Mouse (Mus musculus) kidney, embryonic 14.5 days (tissue): ENCODE results near the gene Tmco4. TPM values are rescaled to one million over a fixed set of nuclear protein-coding genes. Genes with fewer than 3 reads are reported as not detected.

Source experiments
- ATAC-seq: fragments of 200-750 bp; cut with Nextera tagmentation; 2 replicates; pipeline ENCODE4 v1.8.0; 2017; ENCODE audit warnings: moderate number of reproducible peaks, mild to moderate bottlenecking, moderate TSS enrichment, moderate library complexity; ENCODE audit not compliant: low FRiP score, low TSS enrichment
- H3K27ac ChIP-seq: fragments of 300-500 bp; sonication (generic); 2 replicates; pipeline ENCODE4 v1.5.1; 2014; ENCODE audit warnings: low read depth, mild to moderate bottlenecking, low read length, moderate library complexity, mixed read lengths
- H3K27me3 ChIP-seq: fragments of 300-500 bp; sonication (generic); 2 replicates; pipeline ENCODE4 v1.6.1; 2014; ENCODE audit warnings: mild to moderate bottlenecking, low read length; ENCODE audit not compliant: control insufficient read depth, insufficient read depth
- H3K36me3 ChIP-seq: fragments of 300-500 bp; sonication (generic); 2 replicates; pipeline ENCODE4 v1.6.1; 2014; ENCODE audit warnings: low read length, mixed read lengths; ENCODE audit not compliant: control insufficient read depth, insufficient read depth
- H3K4me1 ChIP-seq: fragments of 300-500 bp; sonication (generic); 2 replicates; pipeline ENCODE4 v1.6.1; 2014; ENCODE audit warnings: low read length, mixed read lengths; ENCODE audit not compliant: control insufficient read depth, insufficient read depth
- H3K4me2 ChIP-seq: fragments of 300-500 bp; sonication (generic); replicated peaks from 2 replicates; pipeline ENCODE4 v1.6.1; 2014; ENCODE audit warnings: low read depth, mild to moderate bottlenecking, low read length
- H3K4me3 ChIP-seq: fragments of 300-500 bp; sonication (generic); 2 replicates; pipeline ENCODE4 v1.5.1; 2014; ENCODE audit warnings: mild to moderate bottlenecking, low read length
- H3K9ac ChIP-seq: fragments of 300-500 bp; sonication (generic); 2 replicates; pipeline ENCODE4 v1.6.1; 2014; ENCODE audit warnings: low read depth, mild to moderate bottlenecking, low read length, moderate library complexity
- H3K9me3 ChIP-seq: fragments of 300-500 bp; sonication (generic); 2 replicates; pipeline ENCODE4 v1.6.1; 2016; ENCODE audit warnings: low read length; ENCODE audit not compliant: control insufficient read depth
- WGBS: fragments of 180-500 bp; shearing (Covaris S2); extraction: QIAGEN DNeasy Blood & Tissue Kit; methylation state at CpG from one replicate; pipeline ENCODE4 v1.1.7; 2014; 5-methylcytosine and 5-hydroxymethylcytosine counted together
- polyA plus RNA-seq: library from polyadenylated mRNA; unstranded; fragments of >200 nt; fragmentation: Nextera tagmentation; extraction: Ambion mirVana; gene quantifications from 2 replicates; pipeline ENCODE4 v1.2.1, GENCODE M21; 2014

The Tmco4 gene
- polyA plus RNA-seq, 1 experiment from 2014 or later, result 4.7 TPM

DNA sequence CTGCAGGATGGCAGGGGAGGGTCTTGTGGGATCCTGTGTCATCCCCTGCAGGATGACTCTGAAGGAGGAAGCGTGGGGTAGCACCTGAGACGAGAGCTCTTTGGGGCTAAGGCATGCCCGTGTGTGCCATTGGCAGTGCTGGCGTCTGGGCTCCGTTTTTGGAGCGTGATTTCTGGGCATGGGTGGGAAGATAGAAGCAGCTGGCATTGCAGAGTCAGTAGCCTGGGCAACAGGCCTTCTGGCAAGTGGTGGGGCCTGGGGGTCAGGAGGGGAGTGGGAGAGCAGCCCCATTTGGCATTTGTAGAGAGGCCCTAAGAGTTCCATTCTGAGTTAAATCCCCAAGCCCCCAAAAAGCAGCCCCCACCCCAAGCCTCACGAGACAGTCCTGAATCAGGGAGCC, 80.1 kb downstream of the Tmco4 start:
- no peaks in the 10 kb centered on the region for H3K27me3 ChIP-seq
- H3K9me3 ChIP-seq, result no peaks in the 10 kb centered on the region
- H3K4me3 ChIP-seq, result no peak overlapping the region
- no peak overlapping the region for H3K9ac ChIP-seq
- no peak overlapping the region for H3K4me2 ChIP-seq
- H3K36me3 ChIP-seq, result no peaks in the 10 kb centered on the region
- ATAC-seq, result no peak
- no peak overlapping the region for H3K27ac ChIP-seq
- H3K4me1 ChIP-seq, result no peaks in the 10 kb centered on the region
- WGBS, result 81% methylated on average over 7 of the region's 7 CpGs

DNA sequence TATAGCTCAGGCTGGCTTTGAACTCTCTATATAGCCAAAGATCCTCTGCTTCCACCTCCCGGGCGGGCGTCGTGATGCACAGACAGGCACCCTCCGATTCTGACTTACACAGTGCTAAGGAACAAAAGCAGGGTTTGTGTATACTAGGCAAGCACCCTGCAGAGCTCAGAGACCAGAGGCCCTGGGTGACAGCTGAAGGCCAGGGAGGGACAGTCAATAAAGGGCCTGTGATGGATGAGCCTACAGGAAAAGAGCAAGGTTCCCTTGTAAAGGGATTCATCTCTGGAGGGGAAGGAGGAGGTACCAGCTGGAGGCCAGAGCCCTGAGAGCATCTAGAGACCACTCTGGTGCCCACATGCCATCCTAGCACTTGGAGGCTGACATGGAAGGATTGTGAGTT, 80.7 kb downstream of the Tmco4 start:
- H3K9me3 ChIP-seq, result no peaks in the 10 kb centered on the region
- H3K4me3 ChIP-seq, result no peak overlapping the region
- 50% methylated on average over 5 of the region's 5 CpGs for WGBS
- H3K27me3 ChIP-seq, result no peaks in the 10 kb centered on the region
- no peak overlapping the region for H3K4me2 ChIP-seq
- H3K36me3 ChIP-seq, result no peaks in the 10 kb centered on the region
- no peak overlapping the region for H3K27ac ChIP-seq
- no peak overlapping the region for H3K9ac ChIP-seq
- no peaks in the 10 kb centered on the region for H3K4me1 ChIP-seq
- ATAC-seq, result no peak

DNA sequence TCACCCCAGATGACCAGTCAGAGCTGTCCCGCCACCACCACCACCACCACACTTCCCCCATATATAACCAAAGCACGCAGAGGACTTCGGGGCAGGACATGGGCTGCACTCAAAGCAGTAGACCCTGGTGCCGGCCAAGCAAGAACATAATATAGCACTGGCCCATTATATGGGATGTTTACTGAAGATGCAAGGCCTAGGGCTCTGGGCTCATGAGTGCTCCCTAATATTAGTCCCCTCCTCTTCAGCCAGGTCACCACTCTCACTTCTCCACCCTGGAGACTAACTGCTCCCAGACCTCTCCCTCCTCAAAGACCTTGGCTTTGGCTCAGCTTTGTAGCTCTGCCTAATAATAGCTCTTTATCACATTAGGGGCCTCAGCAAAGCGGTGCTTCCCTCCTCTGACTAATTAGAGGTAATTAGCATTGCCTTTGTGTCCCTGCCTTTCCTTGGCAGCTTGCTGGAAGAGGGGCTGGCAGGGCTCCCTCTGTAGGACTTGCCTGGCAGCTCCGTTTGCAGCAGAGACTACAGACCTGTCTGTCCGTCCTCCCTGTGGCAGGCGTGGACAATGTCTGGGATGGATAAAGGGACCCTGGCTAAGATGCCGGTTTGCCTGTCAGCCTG, 81.7 kb downstream of the Tmco4 start:
- no peak for ATAC-seq
- Histone ChIP-seq H3K9ac (no peak overlapping the region), H3K4me2 (no peak overlapping the region), H3K27ac (no peak overlapping the region), H3K4me3 (no peak overlapping the region), H3K9me3 (no peaks in the 10 kb centered on the region), H3K27me3 (no peaks in the 10 kb centered on the region), H3K36me3 (no peaks in the 10 kb centered on the region), H3K4me1 (no peaks in the 10 kb centered on the region)
- WGBS, result 51% methylated on average over 9 of the region's 9 CpGs

DNA sequence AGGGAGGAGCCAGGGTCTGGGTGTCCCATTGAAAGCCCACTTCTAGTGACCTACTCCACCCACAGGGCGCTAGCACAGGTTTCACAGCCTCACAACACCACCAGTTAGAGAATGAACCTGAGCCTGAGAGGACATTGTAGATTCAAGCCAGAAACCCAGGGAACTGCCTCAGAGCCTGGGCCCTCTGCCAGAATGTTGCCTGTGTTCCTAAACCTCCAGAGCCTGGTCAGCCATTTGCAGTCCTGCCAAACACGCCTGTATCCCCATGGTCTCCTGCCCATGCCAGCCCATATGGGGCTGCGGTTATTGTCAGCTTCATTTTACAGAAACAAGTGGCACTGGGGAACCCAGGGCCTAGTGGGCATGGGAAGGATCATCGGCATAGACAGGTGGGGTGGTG, 82.6 kb downstream of the Tmco4 start:
- Histone ChIP-seq H3K36me3 (no peaks in the 10 kb centered on the region), H3K4me3 (no peak overlapping the region), H3K9ac (no peak overlapping the region), H3K4me2 (no peak overlapping the region), H3K27ac (no peak overlapping the region), H3K9me3 (no peaks in the 10 kb centered on the region), H3K4me1 (no peaks in the 10 kb centered on the region), H3K27me3 (no peaks in the 10 kb centered on the region)
- no peak for ATAC-seq
- WGBS, result 85% methylated on average over 4 of the region's 4 CpGs

DNA sequence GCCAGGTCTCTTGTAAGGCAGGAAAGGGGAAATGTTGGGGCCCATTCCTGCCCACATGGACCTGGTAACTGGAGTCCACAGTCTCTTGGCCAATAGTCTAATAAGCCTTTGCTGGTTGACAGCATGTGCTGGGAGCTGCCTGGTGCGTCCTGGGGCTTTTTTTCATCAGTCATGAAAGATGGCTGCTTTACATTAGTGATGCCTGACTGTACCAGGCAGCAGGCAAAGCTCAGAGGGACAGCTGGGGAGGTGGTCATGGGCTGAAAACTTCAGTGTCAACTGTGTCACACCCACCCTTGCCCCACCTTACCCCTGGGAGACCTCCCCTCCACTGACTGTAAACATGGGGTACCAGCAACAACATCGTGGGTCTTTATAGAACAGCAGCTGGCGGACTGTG, 83.1 kb downstream of the Tmco4 start:
- Histone ChIP-seq H3K9ac (no peak overlapping the region), H3K4me2 (no peak overlapping the region), H3K27me3 (no peaks in the 10 kb centered on the region), H3K36me3 (no peaks in the 10 kb centered on the region), H3K9me3 (no peaks in the 10 kb centered on the region), H3K4me3 (no peak overlapping the region), H3K4me1 (no peaks in the 10 kb centered on the region), H3K27ac (no peak overlapping the region)
- 78% methylated on average over 3 of the region's 3 CpGs for WGBS
- ATAC-seq, result no peak

DNA sequence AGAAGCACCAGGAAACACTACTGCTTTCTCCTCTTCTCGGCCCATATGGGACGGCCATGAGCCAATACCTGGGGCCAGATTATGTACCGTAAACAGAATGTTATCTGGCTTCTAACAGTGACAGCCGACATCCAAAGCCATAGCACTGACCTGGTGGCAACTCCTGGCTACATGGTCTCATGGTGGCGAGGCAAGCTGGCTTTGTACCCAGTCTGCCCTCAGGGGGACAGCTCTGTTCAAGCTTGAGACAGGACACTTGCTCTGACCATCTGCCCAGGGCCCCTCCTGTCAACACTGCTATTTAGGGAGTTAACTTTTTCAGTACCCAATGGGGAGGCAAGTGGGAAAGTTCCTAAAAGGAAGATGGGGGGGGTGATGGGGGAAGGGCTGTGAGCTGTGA, 84.6 kb downstream of the Tmco4 start:
- ATAC-seq, result no peak
- no peak overlapping the region for H3K4me3 ChIP-seq
- no peak overlapping the region for H3K9ac ChIP-seq
- 74% methylated on average over 5 of the region's 5 CpGs for WGBS
- no peak overlapping the region for H3K27ac ChIP-seq
- H3K4me1 ChIP-seq, result no peaks in the 10 kb centered on the region
- no peaks in the 10 kb centered on the region for H3K9me3 ChIP-seq
- no peaks in the 10 kb centered on the region for H3K27me3 ChIP-seq
- no peaks in the 10 kb centered on the region for H3K36me3 ChIP-seq
- no peak overlapping the region for H3K4me2 ChIP-seq

DNA sequence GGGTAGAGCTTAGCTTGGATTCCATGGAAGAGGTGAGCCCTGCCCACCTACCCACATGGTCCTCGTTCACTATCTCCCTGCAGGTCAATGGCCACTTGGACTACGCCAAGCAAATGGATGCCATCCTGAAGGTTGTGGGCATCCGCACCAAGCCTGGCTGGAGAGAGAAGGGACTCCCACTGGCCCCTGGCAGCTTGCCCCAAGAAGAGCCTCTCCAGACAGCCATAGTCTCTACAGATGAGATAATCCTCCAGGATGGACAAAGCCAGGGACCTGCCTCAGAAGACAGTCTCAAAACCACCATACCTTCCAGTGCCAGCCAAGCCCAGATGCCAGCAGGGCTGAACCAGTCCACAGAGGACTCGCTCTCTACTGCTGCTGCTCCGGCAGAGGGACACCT, 85.3 kb downstream of the Tmco4 start:
- H3K4me1 ChIP-seq, result no peaks in the 10 kb centered on the region
- no peak for ATAC-seq

DNA sequence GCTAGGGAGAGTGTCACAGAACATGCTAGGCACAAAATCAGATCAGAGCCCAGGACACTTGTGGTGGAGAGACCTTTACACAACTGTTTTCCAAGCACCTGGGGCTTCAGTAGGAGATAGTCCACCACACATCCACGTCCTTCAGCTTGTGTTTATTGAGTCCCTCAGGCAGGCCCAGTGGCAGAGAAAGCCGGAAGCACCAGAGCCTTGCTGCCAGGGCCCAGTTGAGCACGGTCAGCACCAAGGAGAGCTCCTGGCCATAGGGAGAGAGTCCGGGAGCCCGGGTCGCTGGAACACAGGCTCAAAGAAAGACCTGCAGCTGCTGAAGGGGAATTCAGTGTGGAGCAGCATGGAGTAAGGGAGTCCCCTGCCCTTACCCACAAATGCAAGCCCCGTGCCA, 86.9 kb downstream of the Tmco4 start:
- no peaks in the 10 kb centered on the region for H3K27me3 ChIP-seq
- no peak overlapping the region for H3K4me2 ChIP-seq
- H3K27ac ChIP-seq, result no peak overlapping the region
- no peaks in the 10 kb centered on the region for H3K9me3 ChIP-seq
- 6% methylated on average over 7 of the region's 7 CpGs for WGBS
- no peaks in the 10 kb centered on the region for H3K4me1 ChIP-seq
- no peak overlapping the region for H3K9ac ChIP-seq
- H3K36me3 ChIP-seq, result no peaks in the 10 kb centered on the region
- ATAC-seq, result no peak
- no peak overlapping the region for H3K4me3 ChIP-seq

More for the DNA sequence above, 85.3 kb downstream of the Tmco4 start:
- Histone ChIP-seq H3K27me3 (no peaks in the 10 kb centered on the region), H3K9ac (no peak overlapping the region), H3K4me2 (no peak overlapping the region), H3K9me3 (no peaks in the 10 kb centered on the region), H3K27ac (no peak overlapping the region), H3K4me3 (no peak overlapping the region), H3K36me3 (no peaks in the 10 kb centered on the region)
- WGBS, result 84% methylated on average over 5 of the region's 5 CpGs

DNA sequence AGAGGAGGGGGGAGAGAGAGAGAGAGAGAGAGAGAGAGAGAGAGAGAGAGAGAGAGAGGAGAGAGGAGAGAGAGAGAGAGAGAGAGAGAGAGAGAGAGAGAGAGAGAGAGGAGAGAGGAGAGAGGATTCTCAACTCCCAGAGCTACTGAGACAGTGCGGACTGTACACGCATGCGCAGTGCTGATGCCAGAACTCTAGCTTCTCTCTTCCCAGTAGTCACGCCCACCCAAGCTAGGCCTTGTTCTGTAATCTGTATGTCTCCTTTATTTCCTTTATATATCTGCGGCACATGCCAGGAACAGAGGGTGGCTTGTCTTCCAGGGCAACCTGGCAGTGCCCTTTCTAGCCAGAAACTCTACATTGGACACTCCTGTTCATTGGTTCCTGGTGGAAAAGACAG, 92.1 kb downstream of the Tmco4 start:
- 91% methylated on average over 5 of the region's 5 CpGs for WGBS
- H3K4me2 ChIP-seq, result no peak overlapping the region
- ATAC-seq, result no peak

More for the DNA sequence above, 92.1 kb downstream of the Tmco4 start:
- H3K4me3 ChIP-seq, result no peak overlapping the region
- H3K4me1 ChIP-seq, result no peaks in the 10 kb centered on the region
- no peak overlapping the region for H3K9ac ChIP-seq
- peaks cover 2% of the 10 kb centered on the region; the same call in 1 of the 2 replicates for H3K27me3 ChIP-seq
- no peaks in the 10 kb centered on the region for H3K9me3 ChIP-seq
- no peaks in the 10 kb centered on the region for H3K36me3 ChIP-seq
- H3K27ac ChIP-seq, result no peak overlapping the region
